Mouse (Mus musculus) gastrocnemius, adult 2 months (tissue): ENCODE measurements at regions not wholly inside any gene's neighbourhood (a gene's known extent, or its start where the extent isn't known, plus 50 kb on each side); places are given as distances from the start of the nearest gene placed in this dataset.

Source experiments
- DNase-seq: peaks from one replicate; pipeline ENCODE4 v3.0.0; 2022
- H3K27ac ChIP-seq: fragments of 200-600 bp; 2 replicates; pipeline ENCODE4 v1.8.1; 2022; ENCODE audit warnings: mild to moderate bottlenecking
- H3K4me3 ChIP-seq: fragments of 200-600 bp; 2 replicates; pipeline ENCODE4 v1.8.1; 2022; ENCODE audit warnings: mild to moderate bottlenecking, moderate library complexity
- CTCF ChIP-seq: fragments of 200-600 bp; IDR thresholded peaks from 2 replicates; pipeline ENCODE4 v1.8.1; 2022; ENCODE audit warnings: antibody characterized with exemption, mild to moderate bottlenecking, moderate library complexity
- intact Hi-C: fragments of 180-260 bp; cut with DNase I; formaldehyde crosslinking; loops from one replicate; pipeline ENCODE4 v1.15.1; 2025

- TF ChIP-seq CTCF = no peak
- no peak for DNase-seq
- intact Hi-C loops = no loop called here
- H3K4me3 ChIP-seq = no peak overlapping the region
- H3K27ac ChIP-seq = no peak overlapping the region
Measured at GRCm38 (mm10) chr15:64434502-64434901, 374.2 kb upstream of the Fam49b start.

DNA sequence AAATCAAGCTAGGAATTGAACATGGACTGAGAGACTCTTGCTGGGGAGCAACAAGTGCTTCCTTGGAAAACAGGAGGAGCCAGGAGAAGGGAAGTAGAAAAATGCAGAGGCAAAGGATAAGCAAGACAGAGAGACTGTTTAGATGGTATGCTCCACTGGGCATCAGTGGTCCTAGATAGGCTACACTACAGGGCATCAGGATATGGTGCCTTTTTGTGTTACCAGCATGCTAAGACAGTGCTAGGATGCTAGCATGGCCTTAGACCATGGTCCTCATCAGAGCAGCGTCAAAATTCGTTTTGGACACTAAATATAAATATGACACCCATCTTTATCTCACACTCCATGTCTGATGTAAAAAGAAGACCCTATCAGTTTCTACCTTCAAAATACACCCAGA lies 374.6 kb upstream of the Fam49b start:
- no peak for TF ChIP-seq CTCF
- intact Hi-C loops = no loop called here

GRCm38 (mm10) chr15:64445076-64445475 lies 372.4 kb upstream of the Gm21798 start:
- TF ChIP-seq CTCF = no peak
- intact Hi-C loops = no loop called here

More for the DNA sequence above, 374.6 kb upstream of the Fam49b start:
- DNase-seq = no peak
- H3K27ac ChIP-seq = no peak overlapping the region
- no peak overlapping the region for H3K4me3 ChIP-seq

GRCm38 (mm10) chr15:64446411-64447072 lies 371.0 kb upstream of the Gm21798 start:
- Histone ChIP-seq H3K4me3 (no peak overlapping the region), H3K27ac (no peak overlapping the region)
- intact Hi-C loops = no loop called here
- no peak for DNase-seq
- TF ChIP-seq CTCF = no peak

More at GRCm38 (mm10) chr15:64445076-64445475, 372.4 kb upstream of the Gm21798 start:
- no peak overlapping the region for H3K4me3 ChIP-seq
- H3K27ac ChIP-seq = no peak overlapping the region
- no peak for DNase-seq

DNA sequence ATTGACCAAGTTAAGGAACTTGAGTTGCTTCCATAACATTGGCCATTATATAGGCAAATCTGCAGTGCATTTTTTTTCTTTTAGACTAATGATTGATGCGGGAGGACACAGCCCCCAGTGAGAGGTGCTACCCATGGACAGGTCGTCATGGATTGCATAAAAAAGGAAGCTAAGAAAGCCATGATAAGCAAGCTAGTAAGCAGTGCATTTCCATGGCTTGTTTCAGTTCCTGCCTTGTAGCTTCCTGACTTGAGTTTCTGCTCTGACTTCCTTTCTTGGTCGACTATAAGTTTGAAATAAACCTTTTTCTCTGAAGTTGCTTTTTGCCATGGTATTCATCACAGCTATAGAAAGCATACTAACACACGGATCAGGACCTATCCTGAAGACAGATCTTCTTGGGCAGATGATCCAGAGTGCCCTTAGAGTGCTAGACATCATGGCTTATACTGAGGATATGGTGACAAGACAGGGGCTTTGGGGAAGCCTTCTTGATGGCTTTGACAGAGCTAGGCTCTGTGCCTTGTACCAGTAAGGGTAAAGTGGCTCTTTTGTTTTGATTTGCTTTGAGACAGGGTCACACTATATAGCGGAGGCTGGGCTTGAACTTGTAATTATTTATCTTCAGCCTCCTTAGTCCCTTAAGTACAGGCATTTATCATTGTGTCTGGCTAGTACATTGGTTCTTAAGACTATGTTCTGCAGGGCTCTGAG lies 370.1 kb upstream of the Gm21798 start:
- no peak for DNase-seq
- no peak for TF ChIP-seq CTCF
- intact Hi-C loops = no loop called here
- H3K4me3 ChIP-seq = no peak overlapping the region
- H3K27ac ChIP-seq = no peak overlapping the region

GRCm38 (mm10) chr15:64448581-64449140 lies 368.8 kb upstream of the Gm21798 start:
- TF ChIP-seq CTCF = no peak
- peak; percentile 30 for DNase-seq
- intact Hi-C loops = no loop called here
- Histone ChIP-seq H3K27ac (no peak overlapping the region), H3K4me3 (no peak overlapping the region)

- no peak for TF ChIP-seq CTCF
- Histone ChIP-seq H3K4me3 (no peak overlapping the region), H3K27ac (peak overlapping the region; percentile 59)
- intact Hi-C loops = no loop called here
- DNase-seq = peak; percentile 60
Measured at GRCm38 (mm10) chr15:64470743-64471142, 346.8 kb upstream of the Gm21798 start.

GRCm38 (mm10) chr15:64471597-64471996 lies 345.9 kb upstream of the Gm21798 start:
- DNase-seq = no peak
- intact Hi-C loops = no loop called here
- no peak overlapping the region for H3K4me3 ChIP-seq
- H3K27ac ChIP-seq = peak overlapping the region; percentile 59
- TF ChIP-seq CTCF = no peak

DNA sequence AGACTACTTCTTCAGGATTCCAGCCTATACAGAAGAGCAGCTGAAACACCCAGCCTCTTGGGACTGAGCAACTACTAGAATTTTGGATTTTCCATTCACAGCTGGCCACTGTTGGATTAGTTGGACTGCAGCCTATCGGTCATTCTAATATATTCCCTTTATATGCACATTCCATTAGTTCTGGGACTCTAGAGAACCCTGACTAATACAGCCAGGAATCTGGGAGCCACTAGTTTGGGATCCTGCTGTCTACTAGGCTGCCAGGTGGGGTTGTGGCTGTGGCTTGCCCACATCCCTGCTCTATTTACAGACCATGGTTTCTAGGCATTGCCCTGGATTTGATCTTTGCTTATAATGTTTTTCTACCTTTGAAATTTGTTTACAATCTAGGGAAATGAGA lies 343.3 kb upstream of the Gm21798 start:
- intact Hi-C loops = no loop called here
- no peak overlapping the region for H3K4me3 ChIP-seq
- TF ChIP-seq CTCF = no peak
- H3K27ac ChIP-seq = no peak overlapping the region
- DNase-seq = no peak

- H3K27ac ChIP-seq = no peak overlapping the region
- TF ChIP-seq CTCF = no peak
- no peak for DNase-seq
- intact Hi-C loops = no loop called here
- no peak overlapping the region for H3K4me3 ChIP-seq
Measured at GRCm38 (mm10) chr15:64477131-64477530, 340.4 kb upstream of the Gm21798 start.

DNA sequence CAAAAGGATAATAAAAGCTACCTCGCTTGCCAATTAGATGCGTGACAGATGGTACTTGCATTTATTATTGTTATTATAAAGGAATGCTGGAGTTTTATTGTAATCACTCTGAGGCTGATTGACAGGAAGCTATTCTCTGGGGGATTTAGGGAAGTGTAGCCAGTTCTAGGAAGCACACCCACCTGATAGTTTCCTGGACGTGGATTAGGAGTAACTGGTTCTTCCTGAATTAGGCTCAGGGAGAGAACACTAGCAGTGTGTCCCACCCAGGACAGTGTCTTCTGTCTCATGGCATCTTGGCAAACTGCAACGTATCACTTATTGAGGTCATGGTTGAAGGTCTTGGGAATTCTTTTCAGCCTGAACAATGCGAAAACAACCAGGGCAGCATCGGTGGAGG lies 336.9 kb upstream of the Gm21798 start:
- TF ChIP-seq CTCF = no peak
- H3K27ac ChIP-seq = no peak overlapping the region
- intact Hi-C loops = no loop called here
- H3K4me3 ChIP-seq = no peak overlapping the region
- DNase-seq = no peak

- H3K27ac ChIP-seq = no peak overlapping the region
- no peak for TF ChIP-seq CTCF
- DNase-seq = no peak
- no peak overlapping the region for H3K4me3 ChIP-seq
- intact Hi-C loops = no loop called here
Measured at GRCm38 (mm10) chr15:64481226-64481625, 336.3 kb upstream of the Gm21798 start.

DNA sequence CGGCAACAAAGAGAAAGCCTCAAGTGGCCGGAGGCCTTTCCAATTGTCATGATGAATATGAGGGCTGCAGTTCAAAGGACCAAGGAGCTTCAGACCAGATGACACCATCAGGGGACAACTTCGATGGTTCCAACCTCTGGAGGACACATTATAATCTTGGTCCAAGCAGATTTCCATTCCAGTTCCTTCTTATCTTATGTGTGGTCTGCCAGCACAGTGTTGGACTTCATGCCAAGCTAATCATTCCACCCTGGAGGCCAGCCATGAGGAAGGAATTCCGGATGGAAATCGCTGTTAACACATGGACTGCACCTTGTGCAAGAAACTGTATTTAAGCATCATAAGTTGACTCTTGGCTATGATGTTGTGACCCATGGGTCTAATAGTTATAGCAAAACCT lies 334.5 kb upstream of the Gm21798 start:
- intact Hi-C loops = no loop called here

More for the DNA sequence above, 334.5 kb upstream of the Gm21798 start:
- Histone ChIP-seq H3K4me3 (no peak overlapping the region), H3K27ac (no peak overlapping the region)
- DNase-seq = peak; percentile 19
- TF ChIP-seq CTCF = no peak
